Mouse (Mus musculus) lung, adult 18-20 months (tissue): Measurements from ENCODE around the gene Hck.
A peak's percentile ranks its signal among the peaks of the same experiment; 100 is the strongest.

Experiments
- DNase-seq, 2 experiments: peaks; one replicate each; pipeline ENCODE4 v3.0.0; 2022; ENCODE audit warnings: mixed read lengths in 2 of 2

Hck gene

DNA sequence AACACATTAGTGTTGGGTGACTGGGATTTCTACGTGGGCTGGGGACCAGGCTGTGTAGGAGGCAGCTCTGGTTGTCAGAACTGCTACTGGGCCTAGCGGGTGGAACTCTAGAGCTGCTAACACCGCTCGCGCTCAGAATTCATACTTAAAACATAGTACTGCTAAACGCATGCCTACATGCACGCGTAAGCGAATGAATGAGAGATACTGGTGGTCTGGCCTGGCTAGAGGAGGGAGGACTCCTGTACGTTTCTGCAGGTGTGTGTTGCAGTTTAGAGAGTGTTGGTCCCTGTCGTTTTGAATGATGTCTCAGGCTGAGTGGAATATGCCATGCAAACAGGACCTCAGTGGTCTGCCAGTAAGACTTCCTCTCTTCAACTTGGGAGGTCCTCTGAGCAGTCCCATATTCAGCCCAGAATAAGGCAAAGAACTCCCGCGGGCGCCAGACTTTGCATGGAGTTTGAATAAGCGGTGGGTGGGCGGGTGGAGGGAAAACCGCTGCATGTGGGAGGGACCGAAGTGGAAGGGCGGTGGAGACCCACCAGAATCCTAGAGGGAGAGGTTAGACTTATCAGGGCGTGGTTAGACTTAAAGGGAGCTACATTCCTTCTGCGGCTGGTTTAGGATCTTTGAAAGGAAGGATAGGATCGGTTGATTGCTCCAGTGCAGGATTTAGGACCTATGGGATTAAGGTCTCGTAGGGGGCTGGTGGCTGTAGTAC is 1.1 kb upstream of the Hck start:
- no peak for DNase-seq

DNA sequence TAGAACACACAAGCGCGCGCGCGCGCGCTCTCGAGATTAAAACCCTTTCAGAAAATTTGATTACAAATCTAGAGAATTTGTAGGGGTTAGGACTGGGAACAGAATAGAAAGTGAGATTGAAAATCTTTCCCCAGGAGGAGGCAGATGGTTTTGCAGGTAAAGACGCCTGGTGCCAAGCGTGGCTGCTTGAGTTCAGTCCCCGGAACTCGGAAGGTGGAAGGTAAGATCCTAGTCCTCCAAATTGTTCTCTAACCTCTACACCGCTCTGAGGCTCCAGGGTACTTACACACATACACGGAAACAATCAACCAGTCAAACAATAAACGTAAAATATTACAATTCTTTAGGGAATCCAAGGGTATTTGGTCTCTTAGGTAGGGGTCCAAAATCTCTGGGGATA is 466 bp upstream of the Hck start:
- no peak for DNase-seq

DNA sequence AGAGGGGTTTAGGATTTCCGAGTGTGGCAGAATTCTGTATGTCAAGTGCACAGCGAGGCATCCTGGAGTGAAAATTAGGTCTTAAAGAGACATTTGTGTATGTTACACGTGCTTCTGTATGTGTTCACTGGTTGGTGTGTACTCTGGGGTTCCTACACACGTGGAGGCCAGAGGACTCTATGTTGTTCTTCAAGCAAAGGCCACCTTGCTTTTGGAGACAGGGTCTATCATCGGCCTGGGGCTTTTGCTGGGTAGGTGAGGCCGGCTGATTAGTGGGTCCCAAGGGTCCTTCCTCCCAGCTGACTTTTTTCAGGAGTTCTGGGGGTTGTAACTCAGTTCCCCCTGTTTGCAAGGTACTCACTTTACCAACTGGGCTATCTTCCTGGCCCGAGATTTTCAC is 1.3 kb downstream of the Hck start:
- DNase-seq: no peak

DNA sequence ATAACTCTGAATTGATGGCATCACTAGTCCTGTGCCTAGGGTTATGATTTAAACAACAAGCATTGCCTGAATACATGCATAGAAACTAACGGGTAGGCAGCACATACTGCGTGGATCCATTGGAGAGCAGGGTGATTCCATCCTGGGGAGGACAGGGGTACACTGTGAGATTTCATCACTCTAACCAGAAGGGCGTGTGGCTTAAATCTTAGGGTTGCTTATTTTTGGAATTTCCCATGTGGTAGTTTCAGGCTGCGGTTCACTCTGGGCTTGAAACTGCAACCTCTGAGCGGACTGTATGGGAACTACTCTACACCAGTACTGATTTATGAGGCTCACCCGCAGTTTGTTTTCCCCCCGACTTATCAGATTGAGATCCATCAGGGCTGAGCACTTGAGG is 3.0 kb downstream of the Hck start:
- no peak for DNase-seq

DNA sequence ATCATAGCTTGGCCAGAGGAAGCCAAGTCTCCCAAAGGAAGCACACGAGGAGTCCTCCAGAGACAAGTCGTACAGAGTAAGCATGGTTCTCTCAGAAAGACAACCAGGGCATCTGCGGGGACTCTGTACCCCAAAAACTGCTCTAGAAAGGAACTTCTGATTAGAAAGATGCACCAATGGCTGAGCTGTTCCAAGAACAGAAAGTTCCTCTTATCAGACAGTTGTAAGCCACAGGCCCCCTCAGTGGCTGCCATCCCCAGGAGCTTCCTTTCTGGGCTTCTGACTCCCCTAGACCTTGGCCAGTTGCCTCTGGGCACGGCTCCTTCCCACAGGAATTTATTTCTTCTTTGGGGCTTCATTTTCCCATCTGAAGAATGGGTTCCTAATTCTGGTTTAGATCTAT is 7.4 kb downstream of the Hck start:
- no peak for DNase-seq

DNA sequence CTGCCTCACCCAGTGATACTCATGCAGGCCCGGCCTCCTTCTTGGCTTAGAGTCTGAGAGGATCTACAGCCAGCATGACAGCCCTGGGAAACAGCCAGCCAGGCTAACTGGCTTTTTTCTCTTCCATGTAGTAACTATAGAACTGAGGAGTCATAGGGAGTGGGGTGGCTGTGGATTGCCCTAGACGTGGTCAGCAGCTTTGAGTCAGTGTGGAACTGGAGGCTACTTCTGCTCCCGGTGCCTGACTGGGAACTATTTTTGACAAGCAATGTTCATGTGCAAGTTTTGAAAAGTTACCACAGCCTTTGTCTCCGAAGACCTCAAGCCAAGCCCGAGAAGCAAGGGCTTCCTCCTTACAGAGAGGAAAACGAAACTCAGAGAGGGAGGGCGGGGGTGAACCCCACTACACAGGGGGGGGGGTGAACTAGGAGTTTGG is 8.8 kb downstream of the Hck start:
- DNase-seq: peak in 1 of 2 experiments; percentile 21

DNA sequence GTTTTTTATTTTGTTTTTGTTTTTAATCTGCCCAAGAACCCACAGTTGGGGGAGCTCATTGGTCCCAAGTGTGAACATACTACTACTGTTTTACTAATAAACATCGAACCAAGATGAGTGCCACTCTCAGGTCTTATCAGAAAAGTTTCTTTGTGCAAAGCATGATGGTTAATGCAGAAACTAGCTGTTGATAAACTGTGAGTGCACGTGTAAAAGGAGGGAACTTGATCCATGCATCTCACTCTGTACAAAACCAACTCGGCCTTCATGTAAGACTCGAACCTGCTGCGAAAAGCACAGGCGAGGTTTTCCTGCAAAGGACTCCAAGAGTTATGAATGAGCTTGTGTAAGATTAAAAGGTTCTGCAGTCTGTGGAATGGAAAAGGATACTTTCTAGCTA is 11.2 kb downstream of the Hck start:
- DNase-seq: no peak

GRCm38 (mm10) chr2:153120126-153120525 is 11.9 kb downstream of the Hck start:
- DNase-seq: peak in 1 of 2 experiments; percentile 19

- DNase-seq: no peak
Observed at GRCm38 (mm10) chr2:153121821-153122615, 13.8 kb downstream of the Hck start.

GRCm38 (mm10) chr2:153122701-153123100 is 14.4 kb downstream of the Hck start:
- DNase-seq: no peak

DNA sequence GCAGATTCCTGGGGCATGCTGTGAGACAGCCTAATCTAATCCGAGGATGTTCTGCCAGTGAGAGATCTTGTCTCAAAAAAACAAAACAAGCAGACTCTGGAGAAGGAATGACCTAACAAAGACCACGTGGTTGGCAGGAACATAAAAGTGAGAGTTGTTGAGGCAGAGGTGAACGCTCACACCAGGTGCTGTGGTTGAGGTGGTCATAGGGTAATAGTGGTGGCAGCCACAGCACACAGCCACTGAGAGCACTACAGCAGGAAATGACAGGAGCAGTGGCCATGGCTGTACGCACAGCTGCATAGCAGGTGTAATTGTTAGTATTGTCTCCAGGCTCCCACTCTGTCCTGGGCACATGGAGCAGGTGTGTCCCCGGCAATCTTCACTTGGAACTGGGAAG is 17.6 kb downstream of the Hck start:
- DNase-seq: no peak

- DNase-seq: no peak
Observed at GRCm38 (mm10) chr2:153131019-153131418, 22.8 kb downstream of the Hck start.

- no peak for DNase-seq
Observed at GRCm38 (mm10) chr2:153134237-153134636, 26.0 kb downstream of the Hck start.

DNA sequence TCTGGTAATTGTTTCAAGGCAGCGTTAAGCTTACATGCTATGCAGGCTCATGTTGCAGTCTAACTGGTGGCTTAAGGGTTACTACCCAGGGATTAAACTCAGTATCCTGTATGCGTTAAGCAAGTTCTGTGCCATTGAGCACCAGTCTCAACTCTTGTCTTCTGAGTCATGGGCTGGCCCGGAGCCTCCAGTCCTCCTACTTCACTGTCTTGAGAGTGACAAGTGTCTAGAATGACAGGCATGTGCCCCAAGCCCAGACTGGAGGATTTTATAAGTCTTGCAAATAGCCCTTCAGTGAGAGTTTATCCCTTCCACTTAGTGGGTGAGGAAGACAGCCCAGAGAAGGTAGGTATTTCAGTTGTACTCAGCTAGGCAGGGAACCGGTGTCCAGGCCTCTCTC is 27.9 kb downstream of the Hck start:
- peak; percentile 67 to 73 for DNase-seq

DNA sequence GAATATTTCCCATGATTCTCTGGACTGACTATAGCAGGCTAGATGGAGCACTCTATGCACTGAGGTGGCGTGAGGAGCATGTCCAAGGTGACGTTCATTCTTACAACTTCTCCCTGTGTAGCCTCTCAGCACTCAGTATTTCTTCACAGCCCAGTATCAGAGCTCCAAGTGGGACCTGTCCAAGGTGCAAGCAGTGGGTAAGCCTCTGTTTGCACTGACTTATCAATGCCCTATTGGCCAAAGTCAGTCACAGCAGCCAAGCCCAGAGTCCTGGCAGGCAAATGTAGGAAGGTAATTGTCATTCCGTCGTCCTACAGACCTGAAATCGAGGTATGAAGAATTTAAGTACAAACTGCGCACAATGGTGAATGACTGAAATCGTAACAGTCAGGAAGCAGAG is 30.9 kb downstream of the Hck start:
- no peak for DNase-seq

DNA sequence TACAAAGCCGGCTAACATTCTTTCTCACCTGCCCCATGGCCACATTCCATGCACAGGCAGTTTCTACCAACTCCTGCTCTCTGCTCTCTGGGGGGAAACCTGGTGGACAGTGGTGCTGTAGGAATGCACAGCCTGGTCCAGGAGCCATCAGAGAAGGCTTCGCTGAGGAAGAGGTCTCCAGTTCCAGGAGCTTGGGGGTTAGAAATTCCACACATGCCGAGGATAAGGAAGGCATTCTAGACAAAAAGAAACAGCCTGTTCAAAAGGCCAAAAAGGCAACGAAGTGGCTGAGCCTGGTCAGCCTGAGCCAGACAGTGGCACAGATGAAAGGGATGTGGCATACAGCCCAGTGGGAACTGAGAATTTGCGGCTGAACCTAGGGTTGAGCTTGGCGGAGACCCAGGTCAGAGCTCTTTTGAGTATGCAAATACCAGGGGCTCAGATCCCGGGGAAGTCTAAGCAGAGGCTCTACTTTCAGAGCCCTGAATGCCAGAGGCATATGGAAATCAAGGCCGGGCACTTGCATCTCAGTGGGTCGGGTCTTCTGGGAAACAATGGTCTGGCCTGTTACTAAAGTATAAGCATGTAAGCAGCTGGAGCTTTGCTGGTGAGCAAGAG is 31.8 kb downstream of the Hck start:
- peak; percentile 57 to 62 for DNase-seq

GRCm38 (mm10) chr2:153142620-153143199 is 34.4 kb downstream of the Hck start:
- peak in 1 of 2 experiments; percentile 47 for DNase-seq

GRCm38 (mm10) chr2:153145346-153145745 is 37.1 kb downstream of the Hck start:
- no peak for DNase-seq

DNA sequence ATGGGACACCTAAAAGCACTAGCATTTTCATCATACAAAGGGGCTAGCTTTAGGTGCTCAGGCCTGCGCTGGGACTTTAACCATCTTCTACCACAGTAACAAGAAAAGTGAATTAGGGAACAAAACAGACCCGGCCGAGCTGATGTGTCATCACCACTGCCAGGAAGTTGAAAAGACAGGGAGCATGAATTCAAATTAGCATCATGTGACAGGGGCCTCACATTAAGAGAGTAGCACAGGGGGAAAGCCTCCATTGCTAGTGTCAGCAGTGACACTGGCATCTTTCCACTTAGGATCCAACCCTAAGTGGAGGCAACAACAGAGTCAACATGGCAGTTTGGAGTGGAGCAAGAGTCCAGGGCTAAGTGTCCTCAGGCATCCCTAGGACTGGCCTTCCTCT is 39.0 kb downstream of the Hck start:
- no peak for DNase-seq

- DNase-seq: peak; percentile 66 to 74
Observed at GRCm38 (mm10) chr2:153147715-153148114, 39.4 kb downstream of the Hck start.

DNA sequence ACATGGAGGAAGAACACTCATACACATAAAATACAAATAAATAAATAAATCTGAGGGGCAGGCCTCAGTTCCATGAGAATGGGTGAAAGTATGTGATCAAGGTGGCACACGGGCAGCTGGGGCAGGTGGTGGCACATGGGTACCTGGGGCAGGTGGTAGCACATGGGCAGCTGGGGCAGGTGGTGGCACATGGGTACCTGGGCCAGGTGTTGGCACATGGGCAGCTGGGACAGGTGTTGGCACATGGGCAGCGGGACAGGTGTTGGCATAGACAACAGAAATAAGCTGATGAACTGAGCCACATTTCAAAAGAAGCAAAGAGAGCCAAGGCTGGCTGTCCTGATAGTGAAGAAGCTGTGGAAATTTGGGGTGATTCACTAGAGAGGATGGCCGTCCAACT is 41.5 kb downstream of the Hck start:
- DNase-seq: no peak

- DNase-seq: no peak
Observed at GRCm38 (mm10) chr2:153151026-153151425, 42.8 kb downstream of the Hck start.

- no peak for DNase-seq
Observed at GRCm38 (mm10) chr2:153151926-153152665, 43.8 kb downstream of the Hck start.
